Mouse (Mus musculus): ENCODE data around the gene Ptprg. TPM values are rescaled to one million over a fixed set of nuclear protein-coding genes. Genes with fewer than 3 reads are reported as not detected.

Gene Ptprg
- total and polyA plus RNA-seq, 2 experiments from 2014 or later = 28.5 to 88.7 TPM

DNA sequence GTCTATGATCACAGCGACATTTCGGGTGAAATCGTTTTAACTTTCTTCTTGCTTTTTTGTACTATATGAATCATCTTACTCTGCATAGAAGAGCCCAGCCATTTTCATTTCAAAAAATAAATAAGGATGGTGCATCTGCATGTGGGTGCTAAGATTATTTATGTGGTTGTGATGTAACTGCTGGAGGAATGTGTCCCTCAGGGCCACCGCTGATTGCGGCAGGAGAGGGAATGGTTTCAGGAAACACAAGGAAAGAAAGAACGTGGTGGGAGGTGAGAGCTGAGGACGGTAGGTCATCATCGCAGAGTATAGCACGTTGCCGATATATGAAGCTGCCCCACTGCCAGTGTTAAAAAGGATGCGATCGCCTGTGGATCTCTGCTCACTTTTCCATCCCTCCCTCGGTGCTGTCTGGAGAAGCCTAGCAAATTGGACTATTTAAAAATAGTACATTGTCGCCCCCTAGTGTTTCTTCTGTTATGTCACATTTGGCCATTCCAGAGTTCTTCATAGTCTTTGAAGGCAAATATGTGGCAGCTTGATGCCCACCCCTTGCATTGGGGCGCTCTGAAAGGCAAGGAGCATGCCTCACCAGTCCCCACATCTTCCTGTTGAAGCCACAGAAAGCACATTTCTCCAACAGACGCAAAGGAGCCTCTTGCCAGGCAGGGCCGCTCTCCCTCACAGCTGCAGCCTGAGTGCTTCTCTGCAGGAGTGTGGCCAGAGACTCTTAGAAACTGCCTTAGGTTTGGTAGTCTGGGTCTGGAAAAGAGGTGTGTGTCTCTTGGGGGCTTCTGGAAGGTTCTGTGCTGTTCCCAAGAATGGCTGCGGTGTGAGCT is 586.5 kb downstream of the Ptprg start:
- H3K4me1 ChIP-seq (ENCODE audit: insufficient read depth) = peaks cover 3% of the 10 kb centered on the region; the same call in 1 of the 2 replicates
- 42% methylated on average over 18 of the region's 18 CpGs for WGBS
- H3K9ac ChIP-seq = no peak overlapping the region
- peak overlapping the region; percentile 16; the same call in 1 of the 2 replicates for H3K4me2 ChIP-seq (ENCODE audit: low read depth)
- H3K27me3 ChIP-seq (ENCODE audit: insufficient read depth, low read length) = no peaks in the 10 kb centered on the region
- DNase-seq = peak; percentile 89
- TF ChIP-seq CTCF (IDR thresholded peaks at IDR 0.05; ENCODE audit: low read depth) = peak; percentile 83
- H3K4me3 ChIP-seq (ENCODE audit: low read depth, low read length) = no peak overlapping the region
- peak; percentile 77 for ATAC-seq
- no peak overlapping the region for H3K27ac ChIP-seq (ENCODE audit: low read depth, low read length)
- no peaks in the 10 kb centered on the region for H3K9me3 ChIP-seq (ENCODE audit: low read length)
- H3K36me3 ChIP-seq (ENCODE audit: insufficient read depth) = no peaks in the 10 kb centered on the region

DNA sequence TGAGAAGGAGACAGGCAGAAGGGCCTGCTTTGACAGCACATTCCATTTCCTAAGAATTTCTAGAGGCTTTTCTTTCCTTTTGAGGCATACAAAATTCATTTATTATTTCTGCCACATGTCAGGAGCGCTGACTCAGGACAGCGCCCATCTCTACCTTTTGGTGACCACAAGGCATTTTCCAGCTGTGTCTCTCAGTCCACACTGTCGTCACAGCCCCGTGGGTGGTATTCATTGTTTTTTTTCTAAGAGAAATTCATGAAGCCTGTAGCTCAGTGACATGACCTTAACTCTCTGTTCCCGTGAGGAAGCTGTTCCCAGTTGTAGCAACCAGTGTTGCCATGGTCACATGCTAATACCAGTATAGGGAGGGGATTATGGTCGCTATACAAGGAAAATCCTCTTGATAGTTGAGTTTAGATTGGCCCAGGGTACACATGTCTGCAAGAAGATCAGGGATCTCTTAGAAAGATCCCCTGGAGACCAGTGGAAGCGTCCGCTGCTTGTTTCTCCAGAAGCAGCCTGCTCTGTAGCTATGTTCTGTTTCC is 590.7 kb downstream of the Ptprg start:
- no peak overlapping the region for H3K4me3 ChIP-seq (ENCODE audit: low read depth, low read length)
- TF ChIP-seq CTCF (IDR thresholded peaks at IDR 0.05; ENCODE audit: low read depth) = no peak
- H3K27ac ChIP-seq (ENCODE audit: low read depth, low read length) = no peak overlapping the region
- H3K9me3 ChIP-seq (ENCODE audit: low read length) = no peaks in the 10 kb centered on the region
- no peak overlapping the region for H3K4me2 ChIP-seq (ENCODE audit: low read depth)
- no peak overlapping the region for H3K9ac ChIP-seq
- peaks cover 3% of the 10 kb centered on the region; the same call in 1 of the 2 replicates for H3K4me1 ChIP-seq (ENCODE audit: insufficient read depth)
- ATAC-seq (no peak), DNase-seq (no peak)
- H3K27me3 ChIP-seq (ENCODE audit: insufficient read depth, low read length) = no peaks in the 10 kb centered on the region
- H3K36me3 ChIP-seq (ENCODE audit: insufficient read depth) = no peaks in the 10 kb centered on the region; the same call in 1 of the 2 replicates
- 52% methylated on average over 8 of the region's 8 CpGs for WGBS

DNA sequence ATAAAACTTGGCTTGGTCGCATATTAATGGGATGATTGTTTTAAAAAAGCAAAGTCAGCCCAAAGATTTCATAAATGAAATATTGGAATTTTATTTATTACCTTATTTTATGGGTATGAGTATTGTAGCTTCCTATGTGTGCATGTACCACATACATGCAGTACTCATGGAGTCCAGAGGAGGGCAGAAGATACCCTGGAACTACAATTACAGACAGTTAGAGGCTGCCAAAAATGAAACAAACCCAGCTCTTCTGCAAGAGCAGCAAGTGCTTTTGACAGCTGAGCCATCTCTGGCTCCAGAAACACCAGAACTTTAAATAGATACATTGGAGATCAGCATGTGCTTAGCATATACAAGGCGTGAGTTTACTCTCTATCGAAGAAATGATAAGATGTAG is 592.6 kb downstream of the Ptprg start:
- H3K9me3 ChIP-seq (ENCODE audit: low read length) = no peaks in the 10 kb centered on the region
- H3K27ac ChIP-seq (ENCODE audit: low read depth, low read length) = no peak overlapping the region
- no peaks in the 10 kb centered on the region for H3K27me3 ChIP-seq (ENCODE audit: insufficient read depth, low read length)
- WGBS = 91% methylated on average over 3 of the region's 3 CpGs
- no peak overlapping the region for H3K4me2 ChIP-seq (ENCODE audit: low read depth)
- H3K4me1 ChIP-seq (ENCODE audit: insufficient read depth) = peaks cover 3% of the 10 kb centered on the region; the same call in 1 of the 2 replicates
- H3K4me3 ChIP-seq (ENCODE audit: low read depth, low read length) = no peak overlapping the region
- TF ChIP-seq CTCF (IDR thresholded peaks at IDR 0.05; ENCODE audit: low read depth) = peak; percentile 49
- peak; percentile 45 for DNase-seq
- ATAC-seq = peak; percentile 56
- H3K36me3 ChIP-seq (ENCODE audit: insufficient read depth) = no peaks in the 10 kb centered on the region; the same call in 1 of the 2 replicates
- no peak overlapping the region for H3K9ac ChIP-seq

DNA sequence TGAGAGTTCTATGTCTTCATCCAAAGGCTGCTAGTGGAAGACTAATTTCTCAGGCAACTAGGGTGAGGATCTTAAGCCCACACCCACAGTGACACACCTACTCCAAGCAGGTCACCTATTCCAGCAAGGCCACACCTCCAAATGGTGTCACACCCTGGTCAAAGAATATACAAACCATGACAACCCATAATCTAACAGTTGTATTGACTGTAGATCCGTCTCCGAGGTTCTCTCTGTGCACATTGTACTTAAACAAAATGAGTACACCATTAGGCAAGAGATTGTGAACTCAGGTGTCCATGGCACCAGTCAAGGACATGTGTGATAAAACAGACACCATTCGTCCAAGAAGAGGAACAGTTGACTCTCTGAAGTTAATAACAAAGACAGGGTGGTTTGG is 596.2 kb downstream of the Ptprg start:
- Histone ChIP-seq H3K9me3 (ENCODE audit: low read length) (no peaks in the 10 kb centered on the region), H3K27ac (ENCODE audit: low read depth, low read length) (no peak overlapping the region), H3K4me2 (ENCODE audit: low read depth) (no peak overlapping the region), H3K27me3 (ENCODE audit: insufficient read depth, low read length) (no peaks in the 10 kb centered on the region), H3K4me3 (ENCODE audit: low read depth, low read length) (no peak overlapping the region), H3K9ac (no peak overlapping the region), H3K36me3 (ENCODE audit: insufficient read depth) (no peaks in the 10 kb centered on the region; the same call in 1 of the 2 replicates), H3K4me1 (ENCODE audit: insufficient read depth) (no peaks in the 10 kb centered on the region)
- no peak for TF ChIP-seq CTCF (IDR thresholded peaks at IDR 0.05; ENCODE audit: low read depth)
- 88% methylated on average over 3 of the region's 3 CpGs for WGBS
- no peak for ATAC-seq
- DNase-seq = no peak

DNA sequence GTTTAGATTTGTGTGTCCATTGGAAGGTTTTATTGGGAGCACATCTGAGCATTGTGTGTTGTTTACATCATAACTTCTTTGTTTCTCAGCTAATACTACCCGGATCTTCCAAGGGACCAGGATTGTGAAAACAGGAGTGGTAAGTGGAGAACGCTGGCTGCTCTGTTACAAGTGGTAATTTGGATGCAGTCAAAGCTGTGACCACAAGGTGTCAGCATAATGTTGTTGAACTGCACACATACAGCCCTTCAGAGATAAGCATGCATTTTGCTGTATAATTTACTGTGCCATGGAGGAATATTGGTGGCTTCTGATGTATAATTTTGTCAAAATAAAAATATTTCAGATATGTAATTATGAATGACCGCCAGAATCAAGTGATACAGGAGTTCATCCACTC is 598.6 kb downstream of the Ptprg start:
- Histone ChIP-seq H3K9ac (no peak overlapping the region), H3K27me3 (ENCODE audit: insufficient read depth, low read length) (no peaks in the 10 kb centered on the region), H3K36me3 (ENCODE audit: insufficient read depth) (no peaks in the 10 kb centered on the region), H3K4me2 (ENCODE audit: low read depth) (no peak overlapping the region), H3K4me1 (ENCODE audit: insufficient read depth) (no peaks in the 10 kb centered on the region), H3K9me3 (ENCODE audit: low read length) (no peaks in the 10 kb centered on the region), H3K27ac (ENCODE audit: low read depth, low read length) (no peak overlapping the region), H3K4me3 (ENCODE audit: low read depth, low read length) (no peak overlapping the region)
- TF ChIP-seq CTCF (IDR thresholded peaks at IDR 0.05; ENCODE audit: low read depth) = peak; percentile 96
- 24% methylated on average over 3 of the region's 3 CpGs for WGBS
- DNase-seq = peak; percentile 89
- ATAC-seq = peak; percentile 91

DNA sequence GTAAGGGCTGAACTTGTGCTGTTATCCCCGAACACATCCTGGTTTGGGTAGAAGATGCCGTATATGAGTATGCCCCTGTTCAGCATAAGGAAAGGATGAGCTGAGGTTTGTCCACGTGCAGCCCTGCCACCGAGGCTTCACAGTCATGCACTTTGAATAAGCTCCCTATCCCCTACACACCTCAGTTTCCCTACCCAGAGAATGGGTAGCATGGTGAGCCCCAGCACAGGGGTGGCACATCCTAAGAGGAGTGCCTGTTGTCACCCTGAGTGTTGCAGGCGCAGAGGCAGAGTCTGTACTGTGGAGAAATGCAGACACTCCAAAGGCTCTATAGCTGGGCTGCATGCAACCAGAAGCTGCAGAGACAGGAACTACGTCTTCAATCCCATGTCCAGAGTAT is 599.4 kb downstream of the Ptprg start:
- Histone ChIP-seq H3K4me3 (ENCODE audit: low read depth, low read length) (no peak overlapping the region), H3K36me3 (ENCODE audit: insufficient read depth) (no peaks in the 10 kb centered on the region), H3K4me2 (ENCODE audit: low read depth) (no peak overlapping the region), H3K4me1 (ENCODE audit: insufficient read depth) (no peaks in the 10 kb centered on the region), H3K9ac (no peak overlapping the region), H3K9me3 (ENCODE audit: low read length) (no peaks in the 10 kb centered on the region), H3K27ac (ENCODE audit: low read depth, low read length) (no peak overlapping the region), H3K27me3 (ENCODE audit: insufficient read depth, low read length) (no peaks in the 10 kb centered on the region)
- TF ChIP-seq CTCF (IDR thresholded peaks at IDR 0.05; ENCODE audit: low read depth) = no peak
- 97% methylated on average over 6 of the region's 6 CpGs for WGBS
- DNase-seq = no peak
- ATAC-seq = no peak

DNA sequence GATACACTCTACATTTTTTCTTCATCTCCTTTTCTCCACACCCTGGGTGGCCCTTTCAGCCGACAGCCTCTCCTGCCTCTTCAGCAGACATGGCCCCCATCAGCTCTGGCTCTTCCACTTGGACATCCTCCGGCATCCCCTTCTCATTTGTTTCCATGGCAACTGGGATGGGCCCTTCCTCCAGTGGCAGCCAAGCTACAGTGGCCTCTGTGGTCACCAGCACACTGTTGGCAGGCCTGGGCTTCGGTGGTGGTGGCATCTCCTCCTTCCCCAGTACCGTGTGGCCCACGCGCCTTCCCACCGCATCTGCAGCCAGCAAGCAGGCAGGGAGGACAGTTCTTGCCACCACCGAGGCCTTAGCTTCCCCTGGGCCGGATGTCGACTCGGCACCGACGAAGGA is 600.3 kb downstream of the Ptprg start:
- Histone ChIP-seq H3K9ac (no peak overlapping the region), H3K4me3 (ENCODE audit: low read depth, low read length) (no peak overlapping the region), H3K9me3 (ENCODE audit: low read length) (no peaks in the 10 kb centered on the region), H3K27ac (ENCODE audit: low read depth, low read length) (no peak overlapping the region), H3K4me1 (ENCODE audit: insufficient read depth) (no peaks in the 10 kb centered on the region), H3K36me3 (ENCODE audit: insufficient read depth) (no peaks in the 10 kb centered on the region), H3K27me3 (ENCODE audit: insufficient read depth, low read length) (no peaks in the 10 kb centered on the region), H3K4me2 (ENCODE audit: low read depth) (no peak overlapping the region)
- DNase-seq = no peak
- 71% methylated on average over 13 of the region's 13 CpGs for WGBS
- peak; percentile 32; the same call in 1 of the 2 replicates for ATAC-seq
- TF ChIP-seq CTCF (IDR thresholded peaks at IDR 0.05; ENCODE audit: low read depth) = no peak
